Mouse (Mus musculus) spleen, adult 2 months (tissue): Measurements from ENCODE around the gene Ccne1. TPM values are rescaled to one million over a fixed set of nuclear protein-coding genes. Genes with fewer than 3 reads are reported as not detected.

Experiments used
- DNase-seq, 2 experiments: peaks; one replicate each; pipeline versions ENCODE4 v3.0.0 to v3.0.0-alpha.2; 2012 to 2021; ENCODE audit warnings: low spot score in 2 of 2, low read depth in 1 of 2
- H3K27ac ChIP-seq: fragments of 200-500 bp; 2 replicates; pipeline ENCODE4 v1.5.1; 2012; ENCODE audit warnings: low read length, inconsistent platforms; ENCODE audit not compliant: insufficient read depth
- H3K27me3 ChIP-seq: fragments of 200-500 bp; 2 replicates; pipeline ENCODE4 v1.6.1; 2012; ENCODE audit warnings: mild to moderate bottlenecking, moderate library complexity, low read length, inconsistent platforms; ENCODE audit not compliant: control insufficient read depth, insufficient read depth
- H3K36me3 ChIP-seq: fragments of 200-500 bp; 2 replicates; pipeline ENCODE4 v1.6.1; 2012; ENCODE audit warnings: mild to moderate bottlenecking, low read length, inconsistent platforms; ENCODE audit not compliant: control insufficient read depth, insufficient read depth
- H3K4me1 ChIP-seq: fragments of 200-500 bp; 2 replicates; pipeline ENCODE4 v1.6.1; 2011; ENCODE audit warnings: inconsistent platforms; ENCODE audit not compliant: control insufficient read depth, insufficient read depth, insufficient read length
- H3K4me3 ChIP-seq: fragments of 200-500 bp; 2 replicates; pipeline ENCODE4 v1.5.1; 2011; ENCODE audit warnings: mild to moderate bottlenecking, inconsistent platforms; ENCODE audit not compliant: insufficient read depth, insufficient read length; ENCODE audit errors: extremely low read depth
- CTCF ChIP-seq: fragments of 200-500 bp; IDR thresholded peaks from 2 replicates; pipeline ENCODE4 v1.5.1; 2011; ENCODE audit warnings: mild to moderate bottlenecking, inconsistent platforms; ENCODE audit not compliant: insufficient read depth, insufficient read length, insufficient replicate concordance; ENCODE audit errors: extremely low read depth
- POLR2A ChIP-seq: fragments of 200-500 bp; IDR thresholded peaks from 2 replicates; pipeline ENCODE4 v1.6.1; 2011; ENCODE audit warnings: low read depth, low read length, inconsistent platforms
- WGBS: fragments of 180-500 bp; shearing (Covaris S2); methylation state at CpG from one replicate; pipeline ENCODE4 v1.1.7; 2018; 5-methylcytosine and 5-hydroxymethylcytosine counted together
- polyA plus RNA-seq: library from polyadenylated mRNA; depleted of rRNA; stranded (reverse); fragments of >200 nt; gene quantifications from 2 replicates; pipeline ENCODE4 v1.2.3, GENCODE M21; 2012

Ccne1 gene
- polyA plus RNA-seq, 1 experiment, result 9.1 TPM

DNA sequence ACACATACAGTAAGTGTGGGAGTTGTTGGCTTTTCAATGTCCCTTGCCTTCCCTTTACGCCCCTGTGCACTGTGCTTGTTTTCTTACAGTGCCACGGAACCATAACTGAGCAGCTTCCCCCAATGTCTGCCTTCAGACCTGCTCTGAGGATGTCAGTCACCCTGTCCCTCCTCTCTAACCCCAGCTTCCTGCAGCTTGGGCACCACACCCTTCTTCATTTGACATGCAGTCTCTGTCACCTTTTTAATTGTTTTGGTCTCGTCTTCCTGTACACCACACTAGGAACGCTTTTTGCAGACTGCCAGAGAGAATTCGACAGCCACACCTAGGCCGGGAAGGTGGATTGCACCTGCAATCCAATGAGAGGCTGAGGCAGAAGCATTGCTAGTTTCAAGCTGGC lies 13.0 kb downstream of the Ccne1 start:
- no peak; the same call in 1 of the 2 replicates for TF ChIP-seq POLR2A
- TF ChIP-seq CTCF, result no peak
- 20% methylated on average over 6 of the region's 6 CpGs for WGBS
- peak in 1 of 2 experiments; percentile 68 for DNase-seq

DNA sequence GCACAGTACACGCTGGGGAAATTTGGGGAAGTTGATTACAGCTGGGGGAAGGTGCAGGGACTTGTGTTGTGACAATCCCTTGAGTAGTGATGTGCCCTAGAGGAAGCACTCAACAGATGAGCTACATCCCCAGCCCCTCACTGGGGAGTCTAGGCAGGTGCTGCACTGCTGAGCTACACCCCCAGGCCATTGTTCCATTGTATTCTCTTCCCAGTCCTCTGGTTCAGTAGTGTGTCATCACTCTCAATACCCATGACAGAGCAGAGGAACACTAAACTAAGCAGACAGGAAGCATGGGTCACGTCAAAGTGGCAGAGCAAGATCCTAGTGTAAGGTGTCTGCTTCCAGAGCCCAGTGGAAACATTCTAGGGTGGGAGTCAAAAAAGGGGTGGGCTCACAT lies 14.2 kb downstream of the Ccne1 start:
- H3K27ac ChIP-seq, result peak overlapping the region; percentile 87
- no peaks in the 10 kb centered on the region for H3K27me3 ChIP-seq
- TF ChIP-seq POLR2A (no peak), CTCF (no peak)
- H3K36me3 ChIP-seq, result peaks cover 2% of the 10 kb centered on the region; the same call in 1 of the 2 replicates
- H3K4me3 ChIP-seq, result no peak overlapping the region
- 8% methylated on average over 2 of the region's 2 CpGs for WGBS
- H3K4me1 ChIP-seq, result peaks cover 39% of the 10 kb centered on the region
- no peak for DNase-seq

More for the DNA sequence above, 13.0 kb downstream of the Ccne1 start:
- peaks cover 31% of the 10 kb centered on the region for H3K4me1 ChIP-seq
- peaks cover 11% of the 10 kb centered on the region for H3K36me3 ChIP-seq
- no peaks in the 10 kb centered on the region for H3K27me3 ChIP-seq
- H3K27ac ChIP-seq, result peak overlapping the region; percentile 87
- peak overlapping the region; percentile 15; the same call in 1 of the 2 replicates for H3K4me3 ChIP-seq

DNA sequence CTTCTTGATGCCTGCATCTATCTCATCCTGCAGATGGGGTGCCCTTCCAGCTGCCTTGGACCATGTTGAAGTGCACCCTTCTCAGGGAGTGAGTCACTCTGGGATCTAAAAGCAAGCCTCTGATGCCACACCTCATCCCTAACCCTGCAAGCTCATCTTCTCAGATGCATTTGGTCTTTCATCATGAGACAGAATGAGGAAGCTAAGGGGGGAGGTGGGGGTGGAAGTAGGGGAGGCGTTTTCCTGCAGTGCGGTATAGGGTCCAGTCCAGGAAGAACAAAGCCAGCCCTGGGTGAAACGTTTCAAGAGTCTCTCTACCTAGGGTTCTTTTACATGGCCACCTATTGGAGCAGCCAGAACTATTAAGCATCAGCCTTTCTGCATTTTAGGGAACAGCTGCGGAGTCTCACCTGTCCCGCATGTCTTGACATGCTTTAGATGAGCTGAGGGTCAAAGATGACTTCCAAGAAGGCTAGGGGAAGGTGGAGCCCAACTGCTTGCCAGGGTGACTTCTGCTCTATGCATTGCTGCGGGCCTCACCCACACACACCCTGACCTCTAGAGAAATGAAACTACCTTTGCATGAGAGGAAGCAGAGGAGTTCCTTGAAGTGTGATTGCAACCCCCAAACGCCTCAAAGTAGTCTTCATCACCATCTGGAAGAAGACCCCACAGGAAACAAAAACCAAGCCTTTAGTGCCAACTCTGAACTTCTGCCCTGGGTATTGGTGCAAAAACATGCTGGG lies 17.2 kb downstream of the Ccne1 start:
- peak overlapping the region; percentile 88 for H3K27ac ChIP-seq
- peaks cover 49% of the 10 kb centered on the region for H3K4me1 ChIP-seq
- H3K36me3 ChIP-seq, result no peaks in the 10 kb centered on the region
- peak overlapping the region; percentile 40; the same call in 1 of the 2 replicates for H3K4me3 ChIP-seq
- H3K27me3 ChIP-seq, result no peaks in the 10 kb centered on the region
- TF ChIP-seq CTCF (no peak), POLR2A (no peak)
- DNase-seq, result peak in 1 of 2 experiments; percentile 50
- 15% methylated on average over 7 of the region's 7 CpGs for WGBS

DNA sequence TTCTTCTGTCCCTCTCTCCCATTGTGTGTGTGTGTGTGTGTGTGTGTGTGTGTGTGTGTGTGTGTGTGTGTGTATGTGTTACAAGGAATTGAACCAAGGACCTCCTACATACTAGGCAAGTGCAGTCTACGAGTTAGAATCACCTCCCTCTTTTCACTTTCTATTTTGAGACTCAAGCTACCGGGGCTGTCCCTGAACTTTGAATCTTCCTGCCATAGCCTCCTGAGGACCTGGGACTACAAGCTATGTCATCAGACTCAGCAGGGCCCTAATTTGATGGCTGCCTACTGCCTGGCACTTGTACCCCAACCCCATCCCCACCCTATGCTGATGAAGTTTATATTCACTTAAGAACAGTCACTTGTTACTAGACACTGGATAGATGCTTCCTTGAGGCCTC lies 18.9 kb downstream of the Ccne1 start:
- no peak overlapping the region for H3K4me3 ChIP-seq
- H3K36me3 ChIP-seq, result no peaks in the 10 kb centered on the region
- no peak for DNase-seq
- H3K4me1 ChIP-seq, result peaks cover 37% of the 10 kb centered on the region
- H3K27me3 ChIP-seq, result no peaks in the 10 kb centered on the region
- 0% methylated on average over 2 of the region's 2 CpGs for WGBS
- no peak for TF ChIP-seq POLR2A
- TF ChIP-seq CTCF, result no peak
- peak overlapping the region; percentile 45 for H3K27ac ChIP-seq

DNA sequence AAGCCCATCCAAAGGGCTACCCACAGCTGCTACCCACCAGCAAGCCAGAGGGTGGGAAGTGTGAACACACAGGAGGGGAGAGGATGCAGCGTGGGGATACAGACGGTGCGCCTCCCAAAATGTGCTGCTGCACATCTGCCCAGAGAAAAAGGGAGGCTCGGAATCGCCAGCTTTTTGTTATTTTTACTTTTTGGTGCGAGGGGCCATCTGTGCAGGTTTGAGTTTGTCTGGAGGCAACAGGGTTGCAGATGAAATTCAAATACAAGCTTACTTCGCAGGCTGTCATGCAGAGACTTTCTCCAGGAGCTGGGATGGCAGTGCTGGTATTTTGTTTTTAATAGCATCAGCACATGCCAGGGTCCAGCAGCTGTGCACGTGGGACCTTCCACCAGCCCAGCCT lies 19.5 kb downstream of the Ccne1 start:
- WGBS, result 88% methylated on average over 8 of the region's 8 CpGs
- no peak for TF ChIP-seq CTCF
- TF ChIP-seq POLR2A, result no peak

DNA sequence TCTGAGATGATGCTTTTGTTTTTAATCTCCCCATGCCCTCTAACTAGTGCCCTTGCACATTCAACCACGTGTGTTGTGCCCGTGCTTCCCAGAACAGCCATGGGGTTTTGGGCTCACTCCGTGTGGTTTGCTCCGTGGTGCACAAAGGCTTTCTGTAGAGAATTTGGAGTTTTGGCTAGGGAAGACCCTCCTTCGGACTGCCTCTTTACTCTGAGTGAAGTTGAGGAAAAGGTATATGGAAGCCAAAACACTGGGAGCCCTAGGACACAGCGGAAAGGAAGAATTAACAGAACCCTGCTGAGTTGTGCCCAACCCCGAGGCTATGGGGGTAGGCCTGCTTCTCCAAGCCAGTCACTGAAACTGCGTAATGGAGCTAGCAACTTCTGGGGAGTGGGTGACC lies 20.9 kb downstream of the Ccne1 start:
- TF ChIP-seq POLR2A (no peak), CTCF (no peak)
- Histone ChIP-seq H3K27ac (peak overlapping the region; percentile 80; the same call in 1 of the 2 replicates), H3K27me3 (no peaks in the 10 kb centered on the region), H3K4me3 (no peak overlapping the region), H3K4me1 (peaks cover 26% of the 10 kb centered on the region), H3K36me3 (no peaks in the 10 kb centered on the region)
- no peak for DNase-seq
- WGBS, result 81% methylated on average over 8 of the region's 8 CpGs

More for the DNA sequence above, 19.5 kb downstream of the Ccne1 start:
- no peak for DNase-seq
- no peaks in the 10 kb centered on the region for H3K27me3 ChIP-seq
- peak overlapping the region; percentile 34; the same call in 1 of the 2 replicates for H3K27ac ChIP-seq
- H3K36me3 ChIP-seq, result no peaks in the 10 kb centered on the region
- no peak overlapping the region for H3K4me3 ChIP-seq
- H3K4me1 ChIP-seq, result peaks cover 31% of the 10 kb centered on the region
